Mouse (Mus musculus) lung, postnatal 4 days (tissue): ENCODE measurements at regions not wholly inside any gene's neighbourhood (a gene's known extent, or its start where the extent isn't known, plus 50 kb on each side); places are given as distances from the start of the nearest gene placed in this dataset.
"Not testable (repeated sequence)": the region's sequence is repeated elsewhere in the genome, so short reads cannot be mapped to it uniquely, and the experiment has no call there.

Experiments used
- DNase-seq, 2 experiments: peaks; one replicate each; pipeline ENCODE4 v3.0.0; 2021

GRCm38 (mm10) chr4:61998366-61998765 is 55.6 kb downstream of the Mup20 start:
- peak in 1 of 2 experiments; percentile 12 for DNase-seq

GRCm38 (mm10) chr4:61989941-61990340 is 64.0 kb downstream of the Mup20 start:
- not testable (repeated sequence) for DNase-seq

- DNase-seq: no peak
These were observed 77.8 kb downstream of the Mup20 start for GRCm38 (mm10) chr4:61976159-61976558.

GRCm38 (mm10) chr4:61973236-61973635 is 80.7 kb downstream of the Mup20 start:
- DNase-seq: no peak

GRCm38 (mm10) chr4:61969691-61970090 is 84.3 kb downstream of the Mup20 start:
- no peak for DNase-seq

GRCm38 (mm10) chr4:61967674-61968073 is 86.3 kb downstream of the Mup20 start:
- DNase-seq: not testable (repeated sequence)

GRCm38 (mm10) chr4:61962315-61962714 is 91.6 kb downstream of the Mup20 start:
- DNase-seq: no peak
